Mouse (Mus musculus) liver, adult 2 months (tissue): ENCODE results near the gene Urb1.

Experiments
- CTCF ChIP-seq: fragments of 200-500 bp; IDR thresholded peaks from 2 replicates; pipeline ENCODE4 v1.5.1; 2011; ENCODE audit warnings: low read depth, low read length, control low read depth
- POLR2A ChIP-seq: fragments of 200-500 bp; IDR thresholded peaks from 2 replicates; pipeline ENCODE4 v1.6.1; 2011; ENCODE audit warnings: low read length, control low read depth; ENCODE audit not compliant: insufficient read depth; ENCODE audit errors: extremely low read depth

- no peak for TF ChIP-seq CTCF
- no peak for TF ChIP-seq POLR2A
Measured at GRCm38 (mm10) chr16:90820326-90820725, 10.1 kb upstream of the Urb1 start.
